Mouse (Mus musculus) erythroblast, embryonic 14.5 days (primary cell): ENCODE results near the gene Pate4. TPM values are rescaled to one million over a fixed set of nuclear protein-coding genes. Genes with fewer than 3 reads are reported as not detected.
"Not testable (repeated sequence)": the region's sequence is repeated elsewhere in the genome, so short reads cannot be mapped to it uniquely, and the experiment has no call there.

Source experiments
- H3K27me3 ChIP-seq: 2 replicates; pipeline ENCODE4 v1.6.1; 2012; ENCODE audit warnings: inconsistent platforms; ENCODE audit not compliant: control insufficient read depth
- H3K36me3 ChIP-seq: 2 replicates; pipeline ENCODE4 v1.6.1; 2012; ENCODE audit warnings: mild to moderate bottlenecking, inconsistent platforms; ENCODE audit not compliant: control insufficient read depth
- H3K4me1 ChIP-seq: 2 replicates; pipeline ENCODE4 v1.6.1; 2012; ENCODE audit warnings: inconsistent platforms; ENCODE audit not compliant: control insufficient read depth
- H3K4me3 ChIP-seq: replicated peaks from 2 replicates; pipeline ENCODE3; 2012; ENCODE audit warnings: moderate library complexity, mild to moderate bottlenecking, inconsistent platforms
- H3K9me3 ChIP-seq: 2 replicates; pipeline ENCODE4 v1.6.1; 2012; ENCODE audit warnings: low read length, inconsistent platforms, mixed read lengths; ENCODE audit not compliant: control insufficient read depth
- GATA1 ChIP-seq: IDR thresholded peaks from 2 replicates; pipeline ENCODE4 v1.6.1; 2012; ENCODE audit warnings: low read length, inconsistent platforms, mixed read lengths
- TAL1 ChIP-seq: IDR thresholded peaks from 3 replicates; pipeline ENCODE4 v1.6.1; 2012; ENCODE audit warnings: low read length, inconsistent platforms, mixed read lengths
- polyA plus RNA-seq: library from polyadenylated mRNA; stranded (reverse); fragments of >175 nt; gene quantifications from 2 replicates; pipeline ENCODE4 v1.2.3, GENCODE M21; 2012

Gene Pate4
- polyA plus RNA-seq = not detected in 2 replicates

DNA sequence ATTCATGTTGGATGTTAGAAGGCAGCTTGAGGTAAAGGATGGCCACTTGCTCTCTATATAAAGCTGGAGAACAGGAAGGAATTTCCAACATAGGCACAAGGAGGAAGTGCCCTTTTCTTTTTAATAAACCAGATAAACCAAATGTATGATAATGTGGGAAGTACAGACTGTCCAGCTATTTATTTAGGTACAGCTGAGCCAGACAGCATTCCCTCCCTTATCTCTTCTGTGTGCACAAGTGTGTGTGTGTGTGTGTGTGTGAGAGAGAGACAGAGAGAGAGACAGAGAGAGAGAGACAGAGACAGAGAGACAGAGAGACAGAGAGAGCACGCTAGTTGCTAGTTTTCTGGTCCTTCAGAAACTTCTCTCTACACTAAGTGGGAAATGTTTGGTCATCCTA, at the start of gene Pate4:
Gene Pate4, minus strand, starts transcription at position 101 of the 400 bp plus-strand sequence.
- TF ChIP-seq GATA1 (no peak), TAL1 (no peak)

DNA sequence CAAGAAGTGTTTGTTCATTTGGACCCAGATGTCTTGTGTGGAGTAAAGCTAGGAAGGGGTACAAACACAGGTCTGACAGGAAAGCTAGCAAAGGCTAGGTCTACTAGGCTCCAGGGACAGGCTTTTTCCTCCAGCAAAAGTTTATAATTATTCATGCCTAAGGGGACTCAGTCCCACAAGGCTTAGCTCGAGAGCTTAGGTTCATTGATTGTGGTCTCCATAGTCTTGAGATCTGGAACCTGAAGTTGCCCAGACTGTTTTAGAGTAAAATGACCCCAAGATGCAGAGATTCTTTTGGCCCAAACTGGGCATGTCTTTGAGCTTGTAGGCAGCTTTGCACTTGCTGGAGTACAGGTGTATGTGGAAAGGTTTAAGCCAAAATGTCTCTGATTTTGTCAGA, 36.4 kb upstream of the Pate4 start, which contains the start of gene Pate3:
Gene Pate3, minus strand, starts transcription at position 101 of the 400 bp plus-strand sequence.
- H3K4me3 ChIP-seq = no peak within 1 kb of the TSS
- H3K27me3 ChIP-seq = no peaks in the 10 kb centered on the region
- no peaks in the 10 kb centered on the region for H3K36me3 ChIP-seq
- TF ChIP-seq TAL1 (no peak), GATA1 (no peak)
- H3K9me3 ChIP-seq = 0 out of 2 replicates have a peak, but pooled peaks cover 4% of the 10 kb centered on the region
- no peaks in the 10 kb centered on the region for H3K4me1 ChIP-seq

More for the DNA sequence above, at the start of gene Pate4:
- H3K4me1 ChIP-seq = no peaks in the 10 kb centered on the region
- H3K27me3 ChIP-seq = no peaks in the 10 kb centered on the region
- no peak within 1 kb of the TSS for H3K4me3 ChIP-seq
- no peaks in the 10 kb centered on the region for H3K36me3 ChIP-seq
- H3K9me3 ChIP-seq = no peaks in the 10 kb centered on the region

DNA sequence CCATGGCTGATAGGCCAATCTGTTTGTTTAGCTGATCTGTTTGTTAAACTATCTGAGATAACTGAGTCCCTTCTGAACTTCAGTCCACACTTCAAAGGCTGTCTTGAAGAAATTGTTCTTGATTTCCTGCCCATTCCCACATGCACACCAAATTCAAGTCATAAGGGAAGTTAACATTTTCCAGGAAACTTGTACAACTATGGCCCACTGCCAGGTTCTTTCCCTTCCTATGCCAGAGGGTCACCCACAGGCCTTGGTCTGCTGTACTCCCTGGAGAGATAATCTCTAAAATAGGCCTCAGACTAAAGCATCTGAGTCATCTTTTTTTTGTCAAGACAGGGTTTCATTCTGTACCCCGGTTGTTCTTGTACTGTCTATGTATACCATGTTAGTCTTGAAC, 21.2 kb upstream of the Pate4 start:
- no peaks in the 10 kb centered on the region for H3K27me3 ChIP-seq
- no peak for TF ChIP-seq GATA1
- TF ChIP-seq TAL1 = no peak
- H3K9me3 ChIP-seq = no peaks in the 10 kb centered on the region
- H3K4me1 ChIP-seq = no peaks in the 10 kb centered on the region
- no peak overlapping the region for H3K4me3 ChIP-seq
- no peaks in the 10 kb centered on the region for H3K36me3 ChIP-seq

DNA sequence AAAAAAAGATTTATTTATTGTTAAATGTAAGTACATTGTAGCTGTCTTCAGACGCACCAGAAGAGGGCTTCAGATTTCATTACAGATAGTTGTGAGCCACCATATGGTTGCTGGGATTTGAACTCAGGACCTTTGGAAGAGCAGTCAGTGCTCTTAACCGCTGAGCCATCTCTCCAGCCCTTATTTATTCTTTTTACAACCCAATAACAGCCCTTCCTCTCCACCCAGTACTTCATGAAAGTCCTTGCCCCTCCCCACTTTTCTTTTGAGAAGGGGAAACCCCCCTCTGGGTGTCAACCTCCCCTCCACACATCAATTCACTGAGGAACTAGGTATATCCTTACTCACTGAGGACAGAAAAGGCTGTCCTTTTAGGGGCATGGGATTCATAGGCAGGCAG, 5.0 kb upstream of the Pate4 start:
- not testable (repeated sequence) for H3K9me3 ChIP-seq, H3K4me1 ChIP-seq, H3K27me3 ChIP-seq, H3K4me3 ChIP-seq, H3K36me3 ChIP-seq

DNA sequence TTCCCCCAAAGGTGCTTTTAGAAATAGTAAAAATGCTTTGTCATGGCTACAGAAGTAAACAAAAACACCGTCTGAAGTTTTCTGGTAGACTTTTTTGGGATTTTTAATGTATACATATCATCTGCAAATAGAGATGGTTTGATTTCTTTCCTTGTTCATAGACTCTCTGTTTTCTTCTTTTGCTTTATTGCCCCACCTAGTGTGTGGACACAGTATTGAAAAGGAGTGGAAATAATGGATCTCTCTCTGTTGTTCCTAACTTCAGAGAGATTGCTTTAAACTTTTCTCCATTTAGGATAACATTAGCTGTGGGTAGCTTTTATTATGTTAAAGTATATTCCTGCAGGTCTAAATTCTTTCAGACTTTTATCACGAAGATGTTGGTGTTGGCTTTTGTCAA, 2.3 kb upstream of the Pate4 start:
- Histone ChIP-seq H3K9me3 (no peaks in the 10 kb centered on the region), H3K4me1 (no peaks in the 10 kb centered on the region), H3K4me3 (no peak overlapping the region), H3K27me3 (no peaks in the 10 kb centered on the region), H3K36me3 (no peaks in the 10 kb centered on the region)
- no peak for TF ChIP-seq TAL1
- TF ChIP-seq GATA1 = no peak

DNA sequence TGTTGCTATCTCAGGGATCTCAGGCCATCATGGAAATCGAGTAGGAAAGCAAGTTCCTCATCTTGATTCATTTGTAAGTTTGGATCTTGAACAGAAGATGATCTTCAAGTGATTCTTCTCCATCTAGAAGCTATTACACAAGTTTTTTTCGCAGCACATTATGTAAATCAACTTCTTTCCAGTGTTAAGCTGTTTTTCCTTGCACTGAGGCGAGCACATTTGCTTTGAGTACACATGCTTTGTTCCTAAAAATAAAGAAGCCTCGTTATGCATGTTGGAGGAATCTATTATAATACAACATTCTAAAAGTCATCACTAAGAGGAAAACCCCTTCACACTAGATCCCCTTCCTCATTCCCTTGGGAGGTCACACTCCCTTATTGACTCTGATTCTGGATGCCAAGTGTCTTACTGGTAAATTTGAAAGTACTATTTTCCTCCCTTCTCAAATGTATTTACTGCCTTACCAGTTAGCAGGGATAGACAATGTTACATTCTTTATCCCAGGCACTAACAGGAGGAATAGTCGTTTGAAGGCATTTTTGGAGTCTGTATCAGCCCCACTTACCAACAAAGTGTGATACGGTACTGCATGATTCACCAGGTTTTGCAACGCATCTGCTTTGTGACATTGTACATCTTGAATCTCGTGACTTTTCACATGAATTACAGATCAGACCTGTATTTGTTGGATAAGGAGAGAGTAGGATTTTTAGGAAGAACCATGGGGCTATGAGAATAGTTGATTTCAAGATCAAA, 3.9 kb downstream of the Pate4 start:
- Histone ChIP-seq H3K36me3 (no peaks in the 10 kb centered on the region), H3K4me3 (no peak overlapping the region), H3K27me3 (no peaks in the 10 kb centered on the region), H3K9me3 (no peaks in the 10 kb centered on the region), H3K4me1 (no peaks in the 10 kb centered on the region)
- TF ChIP-seq GATA1 (no peak), TAL1 (no peak)

DNA sequence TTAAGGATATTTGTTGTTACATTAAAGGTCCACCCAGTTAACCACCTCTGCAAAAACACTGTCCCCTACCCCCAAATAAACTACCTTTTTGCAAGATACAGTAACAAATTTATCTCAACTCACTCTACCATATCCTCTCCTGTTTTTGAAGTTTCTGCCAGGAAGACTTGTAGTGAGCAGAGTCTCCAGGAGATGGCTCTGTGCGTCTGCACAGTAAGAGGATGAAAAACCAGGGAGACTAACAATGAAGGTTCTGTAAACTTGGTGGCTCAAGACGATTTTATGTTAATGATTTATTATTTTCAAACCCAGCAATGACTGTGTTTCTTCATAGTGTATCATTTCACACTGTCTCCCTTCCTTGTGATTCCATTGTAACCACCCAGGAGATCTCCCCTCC, 18.8 kb downstream of the Pate4 start:
- no peaks in the 10 kb centered on the region for H3K36me3 ChIP-seq
- H3K27me3 ChIP-seq = no peaks in the 10 kb centered on the region
- TF ChIP-seq TAL1 (no peak), GATA1 (no peak)
- no peak overlapping the region for H3K4me3 ChIP-seq
- H3K9me3 ChIP-seq = no peaks in the 10 kb centered on the region
- no peaks in the 10 kb centered on the region for H3K4me1 ChIP-seq

DNA sequence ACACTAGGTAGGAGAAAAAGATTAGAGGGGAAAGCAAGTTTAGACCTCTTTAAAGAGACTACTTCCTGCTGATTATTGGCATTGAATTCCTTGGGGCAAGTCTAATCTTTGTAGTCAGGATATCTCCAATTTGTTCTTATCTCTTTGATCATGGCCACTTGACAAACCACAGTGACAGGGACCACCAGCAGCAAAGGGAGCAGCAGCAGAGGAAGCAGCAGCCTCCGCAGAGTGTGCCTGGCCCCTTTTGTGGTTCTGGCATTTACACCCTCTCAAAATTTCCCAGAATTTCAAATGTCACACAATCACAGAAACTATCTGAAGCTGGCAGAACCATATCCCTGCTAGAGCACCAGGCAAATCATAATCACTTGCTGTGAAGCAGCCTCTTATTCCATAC, 24.1 kb downstream of the Pate4 start:
- Histone ChIP-seq H3K27me3 (no peaks in the 10 kb centered on the region), H3K9me3 (no peaks in the 10 kb centered on the region), H3K4me3 (no peak overlapping the region), H3K36me3 (no peaks in the 10 kb centered on the region), H3K4me1 (no peaks in the 10 kb centered on the region)
- TF ChIP-seq GATA1 = no peak
- no peak for TF ChIP-seq TAL1

DNA sequence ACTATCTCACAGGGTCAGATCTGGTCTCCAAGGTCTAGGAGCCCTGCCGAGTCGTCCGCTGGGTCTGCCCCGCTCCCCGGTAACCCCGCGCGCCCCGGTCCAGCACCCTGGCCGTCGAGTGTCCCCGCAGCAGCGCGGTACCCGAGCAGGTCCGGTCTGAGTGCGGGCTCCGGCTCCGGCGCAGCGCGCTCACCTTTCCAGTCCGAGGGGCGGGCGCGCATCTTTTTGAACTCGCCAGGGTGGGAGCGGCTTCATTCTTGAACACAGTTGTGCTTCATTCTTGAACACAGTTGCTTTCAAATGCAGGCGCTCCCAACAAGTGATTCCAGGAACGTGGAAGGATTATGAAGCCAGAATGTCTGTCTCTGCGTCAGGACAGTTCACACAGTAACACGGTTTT, 37.3 kb downstream of the Pate4 start:
- Histone ChIP-seq H3K9me3 (no peaks in the 10 kb centered on the region; the same call in 1 of the 2 replicates), H3K36me3 (no peaks in the 10 kb centered on the region), H3K4me3 (no peak overlapping the region), H3K27me3 (peaks cover 53% of the 10 kb centered on the region), H3K4me1 (peaks cover 10% of the 10 kb centered on the region)
- TF ChIP-seq GATA1 = no peak
- no peak for TF ChIP-seq TAL1

DNA sequence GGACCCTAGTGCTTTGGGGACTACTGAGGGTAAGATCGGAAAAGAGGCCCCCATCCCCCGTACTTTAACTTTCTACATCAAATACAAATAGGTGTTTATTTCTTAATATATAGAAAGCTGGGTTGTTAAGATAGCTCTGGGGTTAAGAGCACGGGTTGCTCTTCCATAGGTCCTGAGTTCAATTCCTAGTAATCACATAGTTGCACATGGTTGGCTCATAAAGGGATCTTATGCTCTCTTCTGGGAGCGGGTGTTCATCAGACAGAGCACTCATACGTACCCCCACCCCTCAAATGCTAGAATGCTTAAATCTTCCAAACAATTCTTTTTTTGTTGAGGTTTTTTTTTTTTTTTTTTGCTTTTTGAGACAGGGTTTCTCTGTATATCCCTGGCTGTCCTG, 41.1 kb downstream of the Pate4 start:
- H3K36me3 ChIP-seq = peaks cover 29% of the 10 kb centered on the region
- no peaks in the 10 kb centered on the region; the same call in 1 of the 2 replicates for H3K9me3 ChIP-seq
- H3K4me1 ChIP-seq = peaks cover 26% of the 10 kb centered on the region
- peak overlapping the region; percentile 100 for H3K4me3 ChIP-seq
- peaks cover 44% of the 10 kb centered on the region for H3K27me3 ChIP-seq
- TF ChIP-seq TAL1 = no peak
- no peak for TF ChIP-seq GATA1
